Mouse (Mus musculus) testis, adult 2 months (tissue): ENCODE data around the gene Tmed11. TPM values are rescaled to one million over a fixed set of nuclear protein-coding genes. Genes with fewer than 3 reads are reported as not detected.

Source experiments
- H3K27ac ChIP-seq: fragments of 200-500 bp; 2 replicates; pipeline ENCODE4 v1.5.1; 2012; ENCODE audit warnings: low read depth, low read length; ENCODE audit not compliant: control insufficient read depth, insufficient read depth
- H3K27me3 ChIP-seq: fragments of 200-500 bp; 2 replicates; pipeline ENCODE4 v1.6.1; 2012; ENCODE audit warnings: mild to moderate bottlenecking, low read length, moderate library complexity; ENCODE audit not compliant: control insufficient read depth, insufficient read depth
- H3K36me3 ChIP-seq: fragments of 200-500 bp; 2 replicates; pipeline ENCODE4 v1.6.1; 2012; ENCODE audit warnings: mild to moderate bottlenecking, low read length; ENCODE audit not compliant: control insufficient read depth, insufficient read depth
- H3K4me1 ChIP-seq: fragments of 200-500 bp; 2 replicates; pipeline ENCODE4 v1.6.1; 2012; ENCODE audit warnings: low read length; ENCODE audit not compliant: control insufficient read depth, insufficient read depth
- H3K4me3 ChIP-seq: fragments of 200-500 bp; 2 replicates; pipeline ENCODE4 v1.5.1; 2012; ENCODE audit warnings: low read depth, mild to moderate bottlenecking, low read length, moderate library complexity, mixed read lengths; ENCODE audit not compliant: control insufficient read depth
- CTCF ChIP-seq: fragments of 200-500 bp; IDR thresholded peaks from 2 replicates; pipeline ENCODE4 v1.5.1; 2012; ENCODE audit warnings: low read depth, mild to moderate bottlenecking, inconsistent platforms, low read length, moderate library complexity; ENCODE audit not compliant: control insufficient read depth, insufficient read depth, insufficient replicate concordance
- POLR2A ChIP-seq: fragments of 200-500 bp; IDR thresholded peaks from 2 replicates; pipeline ENCODE4 v1.6.1; 2012; ENCODE audit warnings: low read depth, mild to moderate bottlenecking, inconsistent platforms, low read length, moderate library complexity; ENCODE audit not compliant: control insufficient read depth
- polyA plus RNA-seq: library from polyadenylated mRNA; depleted of rRNA; stranded (reverse); fragments of >200 nt; gene quantifications from 2 replicates; pipeline ENCODE4 v1.2.3, GENCODE M21; 2012; rRNA removed

Gene Tmed11
- polyA plus RNA-seq, 1 experiment, result not detected

DNA sequence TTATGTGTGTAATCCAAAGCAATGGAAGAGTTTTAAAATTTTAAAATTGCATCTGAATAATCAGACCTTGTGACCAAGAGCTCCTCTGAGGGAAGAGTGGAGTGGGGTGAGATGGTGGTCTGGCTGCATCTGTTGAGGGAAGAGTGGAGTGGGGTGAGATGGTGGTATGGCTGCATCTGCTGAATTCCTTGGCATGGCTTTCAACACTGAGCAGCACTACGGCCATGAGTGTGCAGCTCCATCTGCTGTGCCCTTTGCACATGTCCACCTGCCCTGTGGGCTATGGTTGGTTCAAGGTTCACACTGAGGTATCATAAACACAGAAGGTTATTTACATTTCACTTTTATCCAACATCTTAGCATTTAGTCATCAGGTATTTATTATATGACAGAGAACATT is 67.7 kb downstream of the Tmed11 start:
- H3K4me3 ChIP-seq, result no peak overlapping the region
- TF ChIP-seq POLR2A, result no peak
- TF ChIP-seq CTCF, result no peak
- no peaks in the 10 kb centered on the region for H3K4me1 ChIP-seq
- no peak overlapping the region for H3K27ac ChIP-seq
- no peaks in the 10 kb centered on the region; the same call in 1 of the 2 replicates for H3K36me3 ChIP-seq
- H3K27me3 ChIP-seq, result no peaks in the 10 kb centered on the region

Other genes starting within 250 kb of the Tmed11 start
- gene Cplx1, start 245.3 kb downstream of the Tmed11 start, polyA plus RNA-seq, result 0.69 and 1.1 TPM in 2 replicates
- 35.3 and 36.8 TPM in 2 replicates for gene Gak, start 165.6 kb downstream of the Tmed11 start, polyA plus RNA-seq
- gene Tmem175, start 165.6 kb downstream of the Tmed11 start, polyA plus RNA-seq, result 128 and 145 TPM in 2 replicates
- gene Idua, start 135.0 kb downstream of the Tmed11 start, polyA plus RNA-seq, result 3.6 and 3.8 TPM in 2 replicates
- gene Dgkq, start 125.7 kb downstream of the Tmed11 start, polyA plus RNA-seq, result 4.7 and 4.8 TPM in 2 replicates
- gene Slc26a1, start 119.8 kb downstream of the Tmed11 start, polyA plus RNA-seq, result 0.04 and 0.09 TPM in 2 replicates
- gene Fgfrl1, start 103.0 kb downstream of the Tmed11 start, polyA plus RNA-seq, result 28.9 and 34.7 TPM in 2 replicates
- 11.6 and 16.4 TPM in 2 replicates for gene Rnf212, start 20.4 kb downstream of the Tmed11 start, polyA plus RNA-seq
- gene Vmn2r8, start 13.5 kb upstream of the Tmed11 start, polyA plus RNA-seq, result 0.01 TPM in 1 of 2 replicates, not detected in the other
- not detected in 2 replicates for gene Vmn2r9, start 57.2 kb upstream of the Tmed11 start, polyA plus RNA-seq
- not detected in 2 replicates for gene Vmn2r10, start 211.2 kb upstream of the Tmed11 start, polyA plus RNA-seq